Mouse (Mus musculus): ENCODE results near the gene Sprr2a3.
"Not testable (repeated sequence)": the region's sequence is repeated elsewhere in the genome, so short reads cannot be mapped to it uniquely, and the experiment has no call there.

Sprr2a3 gene

GRCm38 (mm10) chr3:92285101-92285500, at the start of gene Sprr2a3:
Gene Sprr2a3 (plus strand): TSS chr3:92285417.
- not testable (repeated sequence) for DNase-seq (ENCODE audit: extremely low read depth, low read depth)

GRCm38 (mm10) chr3:92236463-92237189, 48.6 kb upstream of the Sprr2a3 start:
- not testable (repeated sequence) for DNase-seq (ENCODE audit: extremely low read depth, low read depth)

- not testable (repeated sequence) for DNase-seq (ENCODE audit: extremely low read depth, low read depth)
Observed at GRCm38 (mm10) chr3:92238736-92239135, 46.5 kb upstream of the Sprr2a3 start.

- not testable (repeated sequence) for DNase-seq (ENCODE audit: extremely low read depth, low read depth)
Observed at GRCm38 (mm10) chr3:92239197-92239596, 46.0 kb upstream of the Sprr2a3 start.

DNA sequence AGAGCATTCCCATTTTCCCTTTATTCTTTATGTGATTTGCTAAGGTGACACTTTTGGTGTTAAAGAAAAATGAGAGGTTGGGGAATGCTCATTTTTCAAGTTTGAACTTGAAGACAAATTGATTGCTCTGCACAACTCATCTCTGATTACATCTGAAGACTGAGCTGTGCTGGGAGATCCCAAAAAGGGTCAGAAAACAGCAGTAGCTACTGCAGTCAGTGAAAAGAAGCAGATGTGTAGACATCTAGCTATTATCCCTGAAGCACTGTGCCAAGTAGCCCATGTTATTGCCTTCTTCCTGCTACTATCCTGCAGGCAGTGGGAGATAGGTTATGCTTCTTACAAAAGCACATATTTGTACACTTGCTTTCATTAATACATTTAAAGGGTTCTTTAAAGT, 40.4 kb upstream of the Sprr2a3 start:
- not testable (repeated sequence) for DNase-seq (ENCODE audit: extremely low read depth, low read depth)

DNA sequence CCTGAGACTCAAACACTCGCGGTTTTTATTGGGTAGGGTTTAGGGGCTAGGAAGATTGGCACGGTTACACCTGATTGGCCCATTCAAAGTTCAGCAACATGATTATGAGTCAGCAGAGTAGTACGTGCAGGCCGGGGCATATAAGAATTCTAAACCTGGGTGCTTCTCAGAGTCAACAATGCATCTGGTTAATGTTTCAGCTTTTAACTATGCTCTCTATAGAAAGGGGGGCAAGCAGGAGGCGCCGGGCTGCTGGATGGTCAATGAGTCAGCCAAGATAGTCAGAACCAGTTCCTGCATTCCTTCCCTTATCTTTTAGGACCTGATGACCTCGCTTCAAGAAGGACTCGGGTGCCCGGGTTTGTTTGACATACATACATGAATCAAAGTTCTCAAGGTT, 39.0 kb upstream of the Sprr2a3 start:
- DNase-seq (ENCODE audit: extremely low read depth, low read depth) = not testable (repeated sequence)

DNA sequence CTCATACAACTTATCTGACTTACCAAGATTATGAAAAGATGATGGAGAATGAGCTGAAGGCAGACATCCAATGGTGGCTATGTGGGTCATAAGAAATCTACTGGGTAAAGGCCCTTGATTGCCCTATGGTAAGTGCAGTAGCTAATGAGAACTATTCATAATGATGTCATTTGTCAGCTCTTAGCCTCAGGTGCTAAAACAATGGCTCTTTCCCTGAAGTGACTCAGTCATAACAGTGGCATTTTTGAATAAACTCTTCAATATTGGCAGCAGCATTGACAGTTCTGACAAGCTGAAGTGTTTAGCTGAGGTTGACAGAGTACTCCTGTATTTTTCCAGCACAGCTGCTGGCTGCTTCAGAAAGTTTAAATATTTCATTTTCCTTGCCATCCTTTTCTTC, 36.7 kb upstream of the Sprr2a3 start:
- DNase-seq (ENCODE audit: extremely low read depth, low read depth) = not testable (repeated sequence)

- DNase-seq (ENCODE audit: extremely low read depth, low read depth) = not testable (repeated sequence)
Observed at GRCm38 (mm10) chr3:92250450-92250849, 34.8 kb upstream of the Sprr2a3 start.

GRCm38 (mm10) chr3:92253860-92254259, 31.4 kb upstream of the Sprr2a3 start:
- not testable (repeated sequence) for DNase-seq (ENCODE audit: extremely low read depth, low read depth)

DNA sequence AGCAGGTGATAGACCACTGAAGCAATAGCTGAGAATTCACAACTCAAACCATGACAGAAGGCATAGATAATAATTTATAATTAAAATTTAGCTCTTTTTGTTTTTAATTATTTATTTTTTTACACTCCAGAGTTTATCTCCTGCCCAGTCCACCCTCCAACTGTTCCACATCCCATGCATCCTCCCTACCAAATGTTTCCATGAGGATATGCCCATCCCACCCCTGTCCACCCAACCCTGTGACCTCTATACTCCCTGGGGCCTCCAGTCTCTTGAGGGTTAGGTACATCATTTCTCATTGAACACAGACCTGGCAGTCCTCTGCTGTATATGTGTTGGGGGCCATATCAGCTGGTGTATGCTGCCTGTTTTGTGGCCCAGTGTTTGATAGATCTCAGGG, 26.7 kb upstream of the Sprr2a3 start:
- DNase-seq (ENCODE audit: extremely low read depth, low read depth) = not testable (repeated sequence)

DNA sequence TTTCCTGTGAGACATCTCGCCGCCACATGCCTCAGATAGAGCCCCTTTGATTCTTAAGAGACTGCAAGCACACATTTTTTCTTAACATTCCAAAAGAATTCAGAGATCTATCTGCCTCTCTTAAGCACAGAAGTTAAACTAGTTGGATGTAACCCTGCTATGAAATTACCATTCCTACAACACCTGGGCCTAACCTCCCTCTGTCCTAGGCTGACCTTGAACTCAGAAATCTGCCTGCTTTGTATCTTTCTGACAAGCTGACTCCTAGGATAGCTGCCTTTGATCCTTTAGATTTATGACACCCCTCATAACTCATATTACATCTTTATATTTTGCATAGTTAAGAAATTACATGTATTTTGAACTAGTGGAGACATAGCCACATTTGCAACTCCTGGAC, 21.8 kb upstream of the Sprr2a3 start:
- not testable (repeated sequence) for DNase-seq (ENCODE audit: extremely low read depth, low read depth)

GRCm38 (mm10) chr3:92271414-92271985, 13.7 kb upstream of the Sprr2a3 start:
- DNase-seq (ENCODE audit: extremely low read depth, low read depth) = not testable (repeated sequence)

DNA sequence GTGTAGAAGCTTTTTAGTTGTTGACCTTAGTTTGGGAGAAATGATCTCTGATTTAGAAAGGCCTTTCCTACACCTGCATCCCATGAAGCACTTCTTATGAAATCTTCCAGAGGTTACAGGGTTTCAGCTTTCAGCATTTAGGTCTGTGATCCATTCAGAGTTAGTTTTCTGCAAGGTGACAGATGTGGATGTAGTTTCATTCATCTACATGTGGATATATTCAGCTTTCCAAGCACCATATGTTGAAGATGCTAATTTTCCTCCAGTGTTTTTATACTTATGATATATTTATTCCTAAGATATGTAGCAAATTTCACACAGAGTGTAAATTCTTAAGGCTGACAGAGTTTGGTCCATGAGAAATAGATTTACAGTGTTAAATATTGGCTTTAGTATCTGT, 11.7 kb upstream of the Sprr2a3 start:
- DNase-seq (ENCODE audit: extremely low read depth, low read depth) = not testable (repeated sequence)

DNA sequence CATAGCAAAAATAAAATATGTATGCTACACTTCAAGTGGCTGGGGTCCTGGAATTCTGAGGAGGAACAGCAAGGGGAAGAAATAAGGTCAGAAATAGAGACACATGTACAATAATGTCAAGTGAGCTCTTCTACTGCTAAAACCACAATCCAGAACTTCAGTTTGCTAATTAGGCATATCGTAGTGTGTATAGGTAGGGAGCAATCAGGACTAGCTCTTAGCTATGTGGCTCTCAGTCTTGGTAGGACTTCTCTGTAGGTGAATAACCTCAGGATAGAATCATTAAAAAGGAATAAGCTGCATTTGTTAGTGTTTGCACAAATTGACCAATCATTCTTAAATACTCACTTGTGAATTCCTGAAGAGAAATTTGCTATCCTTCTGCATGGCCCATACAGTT, 11.2 kb upstream of the Sprr2a3 start:
- not testable (repeated sequence) for DNase-seq (ENCODE audit: extremely low read depth, low read depth)

DNA sequence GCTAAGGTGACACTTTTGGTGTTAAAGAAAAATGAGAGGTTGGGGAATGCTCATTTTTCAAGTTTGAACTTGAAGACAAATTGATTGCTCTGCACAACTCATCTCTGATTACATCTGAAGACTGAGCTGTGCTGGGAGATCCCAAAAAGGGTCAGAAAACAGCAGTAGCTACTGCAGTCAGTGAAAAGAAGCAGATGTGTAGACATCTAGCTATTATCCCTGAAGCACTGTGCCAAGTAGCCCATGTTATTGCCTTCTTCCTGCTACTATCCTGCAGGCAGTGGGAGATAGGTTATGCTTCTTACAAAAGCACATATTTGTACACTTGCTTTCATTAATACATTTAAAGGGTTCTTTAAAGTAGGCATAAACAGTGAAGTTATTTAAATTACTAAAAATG, 5.6 kb upstream of the Sprr2a3 start:
- not testable (repeated sequence) for DNase-seq (ENCODE audit: extremely low read depth, low read depth)

DNA sequence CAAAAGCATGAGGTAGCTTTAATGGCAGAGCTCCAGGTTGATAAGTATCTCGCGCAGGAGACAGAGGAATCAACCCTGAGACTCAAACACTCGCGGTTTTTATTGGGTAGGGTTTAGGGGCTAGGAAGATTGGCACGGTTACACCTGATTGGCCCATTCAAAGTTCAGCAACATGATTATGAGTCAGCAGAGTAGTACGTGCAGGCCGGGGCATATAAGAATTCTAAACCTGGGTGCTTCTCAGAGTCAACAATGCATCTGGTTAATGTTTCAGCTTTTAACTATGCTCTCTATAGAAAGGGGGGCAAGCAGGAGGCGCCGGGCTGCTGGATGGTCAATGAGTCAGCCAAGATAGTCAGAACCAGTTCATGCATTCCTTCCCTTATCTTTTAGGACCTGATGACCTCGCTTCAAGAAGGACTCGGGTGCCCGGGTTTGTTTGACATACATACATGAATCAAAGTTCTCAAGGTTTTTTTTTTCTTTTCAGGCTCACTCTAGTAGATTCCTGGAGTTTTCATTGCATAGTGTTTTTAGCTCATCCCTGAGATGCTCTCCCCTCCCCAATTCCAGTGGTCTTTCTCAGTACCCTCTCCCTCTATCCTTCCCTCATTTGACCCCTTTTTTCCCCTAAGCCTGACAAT, 4.1 kb upstream of the Sprr2a3 start:
- not testable (repeated sequence) for DNase-seq (ENCODE audit: extremely low read depth, low read depth)

DNA sequence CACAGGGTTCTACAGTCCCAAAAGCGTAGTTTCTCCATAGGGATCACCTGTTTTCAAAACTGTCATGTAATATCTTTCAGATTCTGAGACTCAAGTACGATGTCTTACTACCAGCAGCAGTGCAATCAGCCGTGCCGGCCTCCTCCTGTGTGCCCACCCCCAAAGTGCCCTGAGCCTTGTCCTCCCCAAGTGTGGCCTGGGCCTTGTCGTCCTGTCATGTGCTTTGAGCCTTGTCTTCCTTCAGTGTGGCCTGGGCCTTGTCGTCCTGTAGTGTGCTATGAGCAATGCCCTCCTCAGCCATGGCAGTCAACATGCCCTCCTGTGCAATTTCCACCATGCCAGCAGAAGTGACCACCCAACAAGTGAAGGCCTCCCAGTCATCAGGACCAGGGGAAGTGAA, 3.3 kb downstream of the Sprr2a3 start:
- not testable (repeated sequence) for DNase-seq (ENCODE audit: extremely low read depth, low read depth)

- no peak for DNase-seq (ENCODE audit: extremely low read depth, low read depth)
Observed at GRCm38 (mm10) chr3:92307406-92307805, 22.2 kb downstream of the Sprr2a3 start.

DNA sequence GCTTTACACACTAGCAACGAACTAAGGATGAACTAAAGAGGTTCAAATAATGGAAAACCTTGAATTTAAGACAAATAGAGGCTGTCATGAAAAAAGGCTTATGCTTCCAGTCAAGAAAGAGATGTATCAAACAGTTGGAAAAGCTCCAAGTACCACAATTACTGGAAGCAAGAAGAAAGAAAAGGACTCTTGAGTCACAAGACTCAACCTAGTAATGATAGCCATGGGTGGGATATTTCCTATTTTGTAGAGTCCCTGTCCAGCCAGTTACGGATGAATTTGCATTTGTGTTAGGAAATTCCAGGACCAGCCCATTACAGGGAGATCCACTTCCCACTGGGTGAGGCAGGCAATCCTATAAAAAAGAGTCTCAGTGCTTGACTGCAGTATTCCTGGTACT, 31.1 kb downstream of the Sprr2a3 start, which contains the start of gene Sprr2b:
TSS of gene Sprr2b (plus strand) at position 301 of the 400 bp plus-strand sequence.
- DNase-seq (ENCODE audit: extremely low read depth, low read depth) = no peak

DNA sequence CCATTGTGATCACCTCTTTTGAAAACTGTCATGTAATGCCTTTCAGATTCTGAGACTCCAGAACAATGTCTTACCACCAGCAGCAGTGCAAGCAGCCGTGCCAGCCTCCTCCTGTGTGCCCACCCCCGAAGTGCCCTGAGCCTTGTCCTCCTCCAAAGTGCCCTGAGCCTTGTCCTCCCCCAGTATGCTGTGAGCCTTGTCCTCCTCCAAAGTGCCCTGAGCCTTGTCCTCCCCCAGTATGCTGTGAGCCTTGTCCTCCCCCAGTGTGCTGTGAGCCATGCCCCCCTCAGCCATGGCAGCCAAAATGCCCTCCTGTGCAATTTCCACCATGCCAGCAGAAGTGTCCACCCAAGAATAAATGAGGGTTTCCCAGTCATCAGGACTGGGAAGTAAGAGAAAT, 32.2 kb downstream of the Sprr2a3 start:
- DNase-seq (ENCODE audit: extremely low read depth, low read depth) = no peak

DNA sequence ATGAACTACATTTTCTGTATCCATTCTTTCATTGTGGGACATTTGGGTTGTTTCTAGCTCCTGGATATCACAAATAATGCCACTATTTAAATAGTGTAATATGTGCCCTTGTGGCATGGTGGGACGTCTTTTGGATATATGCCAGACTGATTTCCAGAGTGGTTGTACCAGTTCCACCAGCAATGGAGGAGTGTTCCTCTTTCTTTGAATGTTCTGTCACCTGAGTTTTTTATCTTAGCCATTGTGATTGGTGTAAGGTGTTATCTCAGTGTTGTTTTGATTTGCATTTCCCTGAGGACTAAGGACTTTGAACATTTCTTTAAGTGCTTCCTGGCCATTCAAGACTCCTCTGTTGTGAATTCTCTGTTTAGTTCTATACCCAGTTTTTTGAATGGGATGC, 51.1 kb downstream of the Sprr2a3 start:
- DNase-seq (ENCODE audit: extremely low read depth, low read depth) = no peak

DNA sequence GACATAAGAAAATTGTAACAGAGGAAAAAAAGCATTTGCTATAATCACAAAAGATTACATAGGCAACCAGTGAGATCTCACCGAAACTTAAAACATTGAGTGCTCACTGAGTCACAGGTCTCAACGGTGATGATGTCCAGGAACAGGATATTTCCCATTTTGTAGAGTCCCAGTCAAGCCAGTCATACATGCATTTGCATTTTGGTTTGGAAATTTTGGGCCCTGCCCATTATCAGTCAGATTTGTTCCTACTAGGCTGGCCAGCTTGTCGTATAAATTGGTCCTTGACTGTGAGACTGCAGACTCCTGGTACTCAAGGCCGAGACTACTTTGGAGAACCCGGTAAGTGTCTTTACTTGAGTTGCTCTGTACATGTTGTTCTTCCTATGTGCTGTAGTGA, 53.6 kb downstream of the Sprr2a3 start, which contains the start of gene Sprr2d:
TSS of gene Sprr2d (plus strand) at position 301 of the 400 bp plus-strand sequence.
- no peak for DNase-seq (ENCODE audit: extremely low read depth, low read depth)
